Mouse (Mus musculus): ENCODE data around the gene Slc9a1.

DNA sequence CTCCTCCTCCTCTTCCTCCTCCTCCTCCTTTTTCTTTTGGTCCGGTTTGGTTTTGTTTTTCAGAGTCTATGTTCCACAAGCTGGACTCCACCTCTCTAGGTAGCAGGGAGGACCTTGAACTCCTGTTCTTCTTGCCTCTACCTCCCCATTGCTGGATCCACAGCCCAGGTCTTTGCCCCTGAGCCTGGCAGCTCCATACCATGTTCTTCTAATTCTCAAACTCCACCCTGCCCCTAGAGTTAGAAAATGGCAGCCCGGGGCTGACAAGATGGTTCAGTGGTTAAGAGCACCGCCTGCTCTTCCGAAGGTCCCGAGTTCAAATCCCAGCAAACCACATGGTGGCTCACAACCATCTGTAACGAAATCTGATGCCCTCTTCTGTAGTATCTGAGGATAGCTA, 14.9 kb upstream of the Slc9a1 start:
- TF ChIP-seq POLR2A (IDR thresholded peaks at IDR 0.05; ENCODE audit: insufficient read depth, low read depth, low read length) (no peak), CTCF (IDR thresholded peaks at IDR 0.05; ENCODE audit: insufficient read depth, low read depth, low read length) (no peak)
